Mouse (Mus musculus) liver, adult 2 months (tissue): ENCODE data around the gene Musk.

Experiments
- CTCF ChIP-seq: fragments of 200-500 bp; IDR thresholded peaks from 2 replicates; pipeline ENCODE4 v1.5.1; 2011; ENCODE audit warnings: low read depth, low read length, control low read depth
- POLR2A ChIP-seq: fragments of 200-500 bp; IDR thresholded peaks from 2 replicates; pipeline ENCODE4 v1.6.1; 2011; ENCODE audit warnings: low read length, control low read depth; ENCODE audit not compliant: insufficient read depth; ENCODE audit errors: extremely low read depth

- TF ChIP-seq POLR2A (no peak), CTCF (no peak)
These were observed 29.3 kb downstream of the Musk start for GRCm38 (mm10) chr4:58314942-58315508.
